Mouse (Mus musculus): ENCODE measurements at regions not wholly inside any gene's neighbourhood (a gene's known extent, or its start where the extent isn't known, plus 50 kb on each side); places are given as distances from the start of the nearest gene placed in this dataset.

- DNase-seq (ENCODE audit: low read depth), result no peak
Measured at GRCm38 (mm10) chr3:136444598-136444997, 118.7 kb upstream of the Bank1 start.

GRCm38 (mm10) chr3:136442099-136442498 is 116.2 kb upstream of the Bank1 start:
- peak; percentile 5 for DNase-seq (ENCODE audit: low read depth)

GRCm38 (mm10) chr3:136439907-136440645 is 114.2 kb upstream of the Bank1 start:
- DNase-seq (ENCODE audit: low read depth), result no peak

GRCm38 (mm10) chr3:136439350-136439749 is 113.5 kb upstream of the Bank1 start:
- DNase-seq (ENCODE audit: low read depth), result no peak

- DNase-seq (ENCODE audit: low read depth), result no peak
Measured at GRCm38 (mm10) chr3:136434407-136434806, 108.5 kb upstream of the Bank1 start.

- DNase-seq (ENCODE audit: low read depth), result no peak
Measured at GRCm38 (mm10) chr3:136432072-136432471, 106.2 kb upstream of the Bank1 start.

GRCm38 (mm10) chr3:136427427-136427826 is 101.6 kb upstream of the Bank1 start:
- no peak for DNase-seq (ENCODE audit: low read depth)

- no peak for DNase-seq (ENCODE audit: low read depth)
Measured at GRCm38 (mm10) chr3:136426539-136427194, 100.8 kb upstream of the Bank1 start.

- DNase-seq (ENCODE audit: low read depth), result no peak
Measured at GRCm38 (mm10) chr3:136421969-136422614, 96.2 kb upstream of the Bank1 start.

GRCm38 (mm10) chr3:136405606-136406005 is 79.7 kb upstream of the Bank1 start:
- DNase-seq (ENCODE audit: low read depth), result no peak

- no peak for DNase-seq (ENCODE audit: low read depth)
Measured at GRCm38 (mm10) chr3:136383282-136383681, 57.4 kb upstream of the Bank1 start.

GRCm38 (mm10) chr3:136380644-136381043 is 54.8 kb upstream of the Bank1 start:
- DNase-seq (ENCODE audit: low read depth), result no peak

- no peak for DNase-seq (ENCODE audit: low read depth)
Measured at GRCm38 (mm10) chr3:136379741-136380398, 54.0 kb upstream of the Bank1 start.

GRCm38 (mm10) chr3:136376893-136377292 is 51.0 kb upstream of the Bank1 start:
- no peak for DNase-seq (ENCODE audit: low read depth)

All from induced T-regulatory cell, adult 2 months (primary cell).